Mouse (Mus musculus) macrophage (primary cell): ENCODE measurements around the gene Gnl2. TPM values are rescaled to one million over a fixed set of nuclear protein-coding genes. Genes with fewer than 3 reads are reported as not detected.

Experiments
- H3K27ac ChIP-seq: fragments of 350-480 bp; formaldehyde crosslinking; 2 replicates; pipeline ENCODE4 v1.9.0; 2021
- H3K36me3 ChIP-seq: fragments of 350-480 bp; formaldehyde crosslinking; 2 replicates; pipeline ENCODE4 v1.9.0; 2021; ENCODE audit errors: inconsistent target
- H3K4me3 ChIP-seq: fragments of 350-480 bp; formaldehyde crosslinking; 2 replicates; pipeline ENCODE4 v1.9.0; 2021; ENCODE audit errors: inconsistent target
- H3K79me2 ChIP-seq: fragments of 350-480 bp; formaldehyde crosslinking; 2 replicates; pipeline ENCODE4 v1.9.0; 2021; ENCODE audit errors: inconsistent target
- WGBS: methylation state at CpG from one replicate; pipeline ENCODE4 v1.1.7; 2026; ENCODE audit warnings: inconsistent platforms; ENCODE audit not compliant: missing documents; 5-methylcytosine and 5-hydroxymethylcytosine counted together
- polyA plus RNA-seq: library from polyadenylated mRNA; stranded (reverse); fragments of 250-400 nt; gene quantifications from 3 replicates; pipeline ENCODE4 v1.2.4, GENCODE M21; 2018; ENCODE audit warnings: inconsistent platforms

Gene Gnl2
- polyA plus RNA-seq, 1 experiment from 2014 or later, result 51.8 TPM

- WGBS, result under 1% methylated on average over 43 of the region's 50 CpGs
- Histone ChIP-seq H3K27ac (no peak overlapping the region), H3K4me3 (peak overlapping the region; percentile 83), H3K79me2 (peaks cover 51% of the 10 kb centered on the region), H3K36me3 (peaks cover 7% of the 10 kb centered on the region; the same call in 1 of the 2 replicates)
These were observed 13.7 kb downstream of the Gnl2 start for GRCm38 (mm10) chr4:125029891-125030614.

GRCm38 (mm10) chr4:125034341-125034740 is 18.0 kb downstream of the Gnl2 start:
- peaks cover 53% of the 10 kb centered on the region for H3K79me2 ChIP-seq
- no peak overlapping the region for H3K27ac ChIP-seq
- H3K36me3 ChIP-seq, result peaks cover 32% of the 10 kb centered on the region; the same call in 1 of the 2 replicates
- H3K4me3 ChIP-seq, result no peak overlapping the region
- 89% methylated on average over 4 of the region's 4 CpGs for WGBS

GRCm38 (mm10) chr4:125044454-125044853 is 28.1 kb downstream of the Gnl2 start:
- Histone ChIP-seq H3K4me3 (no peak overlapping the region), H3K27ac (no peak overlapping the region), H3K79me2 (no peaks in the 10 kb centered on the region), H3K36me3 (peaks cover 90% of the 10 kb centered on the region)
- 91% methylated on average over 7 of the region's 7 CpGs for WGBS

GRCm38 (mm10) chr4:125055385-125055784 is 39.0 kb downstream of the Gnl2 start:
- Histone ChIP-seq H3K36me3 (peaks cover 16% of the 10 kb centered on the region; the same call in 1 of the 2 replicates), H3K4me3 (no peak overlapping the region), H3K79me2 (no peaks in the 10 kb centered on the region), H3K27ac (peak overlapping the region; percentile 57)
- WGBS, result 29% methylated on average over 9 of the region's 9 CpGs

GRCm38 (mm10) chr4:125056476-125056875 is 40.1 kb downstream of the Gnl2 start:
- WGBS, result 95% methylated on average over 4 of the region's 4 CpGs
- H3K36me3 ChIP-seq, result peaks cover 16% of the 10 kb centered on the region; the same call in 1 of the 2 replicates
- no peak overlapping the region for H3K4me3 ChIP-seq
- no peaks in the 10 kb centered on the region for H3K79me2 ChIP-seq
- no peak overlapping the region for H3K27ac ChIP-seq

GRCm38 (mm10) chr4:125057273-125057672 is 40.9 kb downstream of the Gnl2 start:
- Histone ChIP-seq H3K36me3 (peaks cover 15% of the 10 kb centered on the region; the same call in 1 of the 2 replicates), H3K79me2 (no peaks in the 10 kb centered on the region), H3K4me3 (no peak overlapping the region), H3K27ac (no peak overlapping the region)
- WGBS, result 75% methylated on average over 3 of the region's 3 CpGs

- no peak overlapping the region for H3K27ac ChIP-seq
- H3K79me2 ChIP-seq, result no peaks in the 10 kb centered on the region
- 92% methylated on average over 5 of the region's 5 CpGs for WGBS
- peaks cover 9% of the 10 kb centered on the region; the same call in 1 of the 2 replicates for H3K36me3 ChIP-seq
- no peak overlapping the region for H3K4me3 ChIP-seq
These were observed 41.6 kb downstream of the Gnl2 start for GRCm38 (mm10) chr4:125058033-125058432.

GRCm38 (mm10) chr4:125059025-125059424 is 42.6 kb downstream of the Gnl2 start:
- no peaks in the 10 kb centered on the region for H3K36me3 ChIP-seq
- 27% methylated on average over 8 of the region's 8 CpGs for WGBS
- no peak overlapping the region for H3K27ac ChIP-seq
- H3K4me3 ChIP-seq, result no peak overlapping the region
- H3K79me2 ChIP-seq, result no peaks in the 10 kb centered on the region

- H3K36me3 ChIP-seq, result no peaks in the 10 kb centered on the region
- H3K4me3 ChIP-seq, result no peak overlapping the region
- H3K27ac ChIP-seq, result no peak overlapping the region
- WGBS, result 52% methylated on average over 8 of the region's 8 CpGs
- H3K79me2 ChIP-seq, result peaks cover 21% of the 10 kb centered on the region
These were observed 47.4 kb downstream of the Gnl2 start for GRCm38 (mm10) chr4:125063829-125064228.

GRCm38 (mm10) chr4:125065517-125066307 is 49.3 kb downstream of the Gnl2 start, which contains the start of gene Dnali1:
Dnali1 (minus strand) TSS chr4:125065703.
- Histone ChIP-seq H3K36me3 (peaks cover 13% of the 10 kb centered on the region), H3K79me2 (peaks cover 40% of the 10 kb centered on the region), H3K4me3 (peak within 1 kb of the TSS; percentile 78), H3K27ac (no peak within 1 kb of the TSS)
- WGBS, result 7% methylated on average over 25 of the region's 26 CpGs

GRCm38 (mm10) chr4:125066490-125067370 is 50.3 kb downstream of the Gnl2 start, which contains the start of gene Snip1:
Snip1 (plus strand) TSS chr4:125066672.
- Histone ChIP-seq H3K36me3 (peaks cover 23% of the 10 kb centered on the region), H3K27ac (no peak within 1 kb of the TSS; the same call in 1 of the 2 replicates), H3K4me3 (peak within 1 kb of the TSS; percentile 78), H3K79me2 (peaks cover 50% of the 10 kb centered on the region)
- WGBS, result under 1% methylated on average over 78 of the region's 78 CpGs

GRCm38 (mm10) chr4:125077700-125078099 is 61.3 kb downstream of the Gnl2 start:
- no peak overlapping the region for H3K4me3 ChIP-seq
- WGBS, result 93% methylated on average over 2 of the region's 2 CpGs
- no peak overlapping the region for H3K27ac ChIP-seq
- H3K36me3 ChIP-seq, result peaks cover 32% of the 10 kb centered on the region
- peaks cover 4% of the 10 kb centered on the region; the same call in 1 of the 2 replicates for H3K79me2 ChIP-seq

GRCm38 (mm10) chr4:125078698-125079097 is 62.3 kb downstream of the Gnl2 start:
- Histone ChIP-seq H3K27ac (no peak overlapping the region), H3K36me3 (peaks cover 22% of the 10 kb centered on the region), H3K79me2 (no peaks in the 10 kb centered on the region), H3K4me3 (no peak overlapping the region)
- 95% methylated on average over 2 of the region's 2 CpGs for WGBS
